Mouse (Mus musculus) adipocyte (in vitro differentiated cells): ENCODE results near the gene Mif.
"Not testable (repeated sequence)": the region's sequence is repeated elsewhere in the genome, so short reads cannot be mapped to it uniquely, and the experiment has no call there.

Source experiments
- DNase-seq: peaks from one replicate; pipeline ENCODE4 v3.0.0-alpha.2; 2016; ENCODE audit warnings: low spot score

The Mif gene

GRCm38 (mm10) chr10:75859786-75860470 lies at the start of gene Mif:
Gene Mif (minus strand): TSS chr10:75860240.
- peak; percentile 88 for DNase-seq

GRCm38 (mm10) chr10:75906882-75907281 lies 46.8 kb upstream of the Mif start:
- DNase-seq: no peak

GRCm38 (mm10) chr10:75904391-75904790 lies 44.4 kb upstream of the Mif start:
- DNase-seq: no peak

- DNase-seq: peak; percentile 96
These were observed 38.8 kb upstream of the Mif start for GRCm38 (mm10) chr10:75898846-75899245.

GRCm38 (mm10) chr10:75898039-75898564 lies 38.1 kb upstream of the Mif start:
- DNase-seq: peak; percentile 60

GRCm38 (mm10) chr10:75897373-75897772 lies 37.3 kb upstream of the Mif start:
- DNase-seq: peak; percentile 75

- no peak for DNase-seq
These were observed 36.2 kb upstream of the Mif start for GRCm38 (mm10) chr10:75896208-75896607.

GRCm38 (mm10) chr10:75895730-75896129 lies 35.7 kb upstream of the Mif start:
- no peak for DNase-seq

GRCm38 (mm10) chr10:75894601-75895000 lies 34.6 kb upstream of the Mif start:
- no peak for DNase-seq

- DNase-seq: no peak
These were observed 33.2 kb upstream of the Mif start, which contains the start of gene Derl3 for GRCm38 (mm10) chr10:75893089-75893750. Gene Derl3 (plus strand): TSS chr10:75893413.

- DNase-seq: peak; percentile 31
These were observed 29.5 kb upstream of the Mif start for GRCm38 (mm10) chr10:75889406-75890153.

GRCm38 (mm10) chr10:75887504-75887903 lies 27.5 kb upstream of the Mif start:
- DNase-seq: not testable (repeated sequence)

GRCm38 (mm10) chr10:75884742-75885141 lies 24.7 kb upstream of the Mif start:
- no peak for DNase-seq

GRCm38 (mm10) chr10:75883232-75883552 lies 23.2 kb upstream of the Mif start:
- DNase-seq: peak; percentile 74

- DNase-seq: no peak
These were observed 22.6 kb upstream of the Mif start for GRCm38 (mm10) chr10:75882433-75883231.

- DNase-seq: no peak
These were observed 21.8 kb upstream of the Mif start for GRCm38 (mm10) chr10:75881578-75882432.

- DNase-seq: peak; percentile 67
These were observed 20.9 kb upstream of the Mif start for GRCm38 (mm10) chr10:75880771-75881577.

- no peak for DNase-seq
These were observed 20.3 kb upstream of the Mif start for GRCm38 (mm10) chr10:75880351-75880750.

- no peak for DNase-seq
These were observed 18.8 kb upstream of the Mif start for GRCm38 (mm10) chr10:75878836-75879235.

- DNase-seq: no peak
These were observed 13.6 kb upstream of the Mif start for GRCm38 (mm10) chr10:75873543-75874170.
